Mouse (Mus musculus) thymus, postnatal 0 days (tissue): Measurements from ENCODE around the gene Rasgef1b. TPM values are rescaled to one million over a fixed set of nuclear protein-coding genes. Genes with fewer than 3 reads are reported as not detected.

Source experiments
- DNase-seq: peaks from one replicate; pipeline ENCODE4 v3.0.0-alpha.2; 2015; ENCODE audit warnings: low spot score
- polyA plus RNA-seq: library from polyadenylated mRNA; unstranded; fragments of >200 nt; fragmentation: Nextera tagmentation; extraction: Ambion mirVana; gene quantifications from 2 replicates; pipeline ENCODE4 v1.2.1, GENCODE M21; 2015

Gene Rasgef1b
- polyA plus RNA-seq, 1 experiment from 2014 or later = 12.0 TPM

DNA sequence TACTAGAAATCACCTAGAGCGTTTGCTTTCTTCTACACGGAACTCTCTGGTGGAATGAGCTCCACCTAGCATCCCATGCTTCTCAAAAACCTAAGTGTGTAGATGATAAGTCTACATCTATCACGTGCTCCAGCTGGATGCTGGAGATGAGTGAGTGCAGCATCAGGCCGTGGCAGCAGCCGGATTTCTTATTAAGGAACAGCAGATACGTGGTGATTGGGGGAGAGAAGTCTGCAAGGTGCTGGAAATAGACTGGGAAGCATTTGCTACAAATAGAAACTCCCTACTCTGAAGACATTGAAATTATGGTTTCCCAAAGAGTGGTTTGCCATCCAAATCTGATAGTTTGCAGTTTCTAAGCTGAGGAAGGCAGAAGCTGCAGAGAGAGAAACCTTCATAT is 269.9 kb downstream of the Rasgef1b start:
- no peak for DNase-seq

DNA sequence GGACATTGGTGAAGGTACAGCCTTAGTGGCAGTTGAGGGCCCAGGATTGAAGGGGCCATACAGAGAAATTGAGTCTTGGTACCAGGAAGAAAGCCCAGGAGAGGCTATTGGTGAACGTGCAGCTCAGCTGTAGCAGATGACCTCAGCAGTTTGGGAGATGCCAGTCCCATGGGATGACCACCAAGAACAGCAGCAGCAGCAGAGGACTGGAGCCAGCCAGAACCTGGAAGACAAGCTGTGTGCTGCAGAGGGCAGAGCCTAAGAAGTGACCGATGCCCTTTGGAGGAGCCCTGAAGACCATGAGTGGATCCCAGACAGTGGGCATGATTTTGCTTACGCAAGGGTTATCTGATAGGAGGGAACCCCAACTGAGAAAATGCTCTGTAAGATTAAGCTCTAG is 271.6 kb downstream of the Rasgef1b start:
- no peak for DNase-seq

DNA sequence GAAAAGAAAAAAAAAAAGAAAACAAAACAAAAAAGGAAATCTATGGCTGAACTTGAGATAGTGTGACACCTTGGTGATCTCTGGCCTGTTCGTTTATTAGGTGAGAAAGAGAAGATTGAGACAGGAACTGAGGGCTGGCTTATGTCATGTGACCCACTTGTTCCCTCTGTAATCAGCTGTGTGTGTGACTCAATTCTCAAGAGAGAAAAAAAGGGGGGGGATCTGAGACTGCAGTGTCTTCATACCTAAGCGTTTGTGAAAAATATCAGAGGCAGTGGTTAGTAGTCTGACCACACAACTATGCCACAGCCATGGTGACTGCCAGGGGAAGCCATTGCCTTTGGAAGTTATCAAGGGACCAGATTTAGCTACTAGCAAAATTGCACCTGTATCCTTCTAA is 276.9 kb downstream of the Rasgef1b start:
- no peak for DNase-seq

DNA sequence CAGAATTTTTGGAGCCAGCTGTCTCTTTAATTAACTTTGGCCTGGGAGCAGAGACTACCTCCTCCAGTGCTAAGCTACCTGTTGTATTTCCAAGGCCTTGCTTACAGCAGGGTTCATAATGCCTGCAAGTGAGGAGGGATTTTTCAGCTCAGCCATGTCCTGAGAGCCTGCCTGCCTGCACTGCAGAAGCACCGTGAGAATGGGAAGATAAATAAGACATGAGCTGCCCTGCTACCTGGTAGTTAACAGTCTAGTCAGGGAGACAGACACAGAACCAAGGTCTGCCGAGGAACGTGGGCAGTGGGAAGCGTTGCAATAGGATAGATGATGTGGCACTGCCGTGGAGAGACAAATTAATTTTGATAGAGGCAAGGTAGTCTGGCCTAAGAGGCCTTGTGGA is 277.4 kb downstream of the Rasgef1b start:
- DNase-seq = no peak

DNA sequence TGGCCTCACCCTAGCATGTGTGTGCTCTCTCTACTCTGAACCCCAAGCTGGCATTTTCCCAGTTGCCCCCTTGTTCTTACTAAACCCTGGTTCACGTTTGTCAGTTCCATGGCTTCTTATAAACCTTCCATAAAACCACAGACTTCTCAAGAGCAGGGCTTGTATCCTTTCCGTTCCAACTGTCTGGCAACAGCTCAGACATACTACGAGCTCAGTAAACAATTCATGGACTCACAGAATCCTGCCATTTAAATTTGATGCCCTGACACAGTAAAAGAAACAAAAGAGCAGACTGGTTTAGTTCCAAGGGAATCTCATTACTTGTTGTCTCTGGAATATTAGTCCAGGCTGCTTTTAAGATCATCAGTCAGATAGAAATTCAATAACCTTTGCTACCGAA is 277.9 kb downstream of the Rasgef1b start:
- DNase-seq = no peak

DNA sequence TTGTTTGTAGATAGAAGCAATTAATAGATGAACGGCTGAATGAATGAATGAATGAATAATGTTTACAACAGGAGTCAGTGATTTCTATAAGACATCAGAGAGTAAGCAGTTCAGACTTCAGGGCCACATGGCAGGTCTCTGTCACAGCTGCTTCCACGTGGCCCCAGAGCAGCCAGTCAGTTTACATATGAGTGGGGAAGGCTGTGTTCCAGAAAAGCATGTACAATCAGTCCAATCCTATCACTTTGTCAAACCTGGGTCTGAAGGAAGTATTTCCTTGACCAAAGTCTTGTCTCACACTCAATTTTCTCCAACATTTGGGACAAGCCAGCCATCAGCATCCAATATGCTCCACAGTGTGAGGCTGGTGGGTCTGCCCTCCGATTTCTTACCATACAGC is 278.4 kb downstream of the Rasgef1b start:
- DNase-seq = no peak

DNA sequence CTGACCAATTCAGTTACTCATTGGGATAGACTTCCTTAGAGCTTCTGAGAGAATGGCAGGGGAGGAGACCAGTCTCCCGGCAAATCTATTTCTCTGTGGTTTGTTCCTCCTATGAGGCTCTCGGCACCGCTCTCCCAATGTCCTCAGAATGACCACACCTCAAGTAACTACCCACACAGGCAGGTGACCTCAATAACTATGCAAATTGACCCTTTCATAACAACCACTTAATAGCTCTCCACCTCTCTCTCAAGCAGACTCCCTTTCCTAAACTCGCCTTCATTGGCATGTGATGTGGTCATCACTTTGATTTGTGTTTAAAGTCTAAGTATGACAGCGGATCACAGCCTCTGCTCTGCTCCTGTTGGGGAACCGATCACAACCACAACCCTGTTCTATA is 281.4 kb downstream of the Rasgef1b start:
- DNase-seq = no peak

DNA sequence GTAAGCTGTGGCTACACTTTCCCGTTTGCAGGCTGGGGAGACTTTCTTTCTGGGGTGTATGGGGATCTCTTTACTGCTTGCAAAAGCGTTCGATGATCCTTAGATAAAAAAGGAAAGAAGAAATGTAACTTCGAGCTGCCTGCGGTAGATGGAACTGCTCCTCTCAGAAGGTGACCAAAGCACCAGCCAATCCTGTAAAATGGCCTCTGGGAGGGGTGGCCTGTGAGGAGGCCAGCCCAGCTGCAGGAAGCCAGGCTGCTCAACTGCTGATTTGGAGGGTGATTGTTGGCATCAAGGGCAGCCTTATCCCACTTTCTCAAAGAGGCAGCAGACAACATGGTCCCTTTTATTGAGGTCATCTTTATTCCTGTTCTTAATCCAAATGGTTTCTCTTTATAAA is 283.6 kb downstream of the Rasgef1b start:
- no peak for DNase-seq

DNA sequence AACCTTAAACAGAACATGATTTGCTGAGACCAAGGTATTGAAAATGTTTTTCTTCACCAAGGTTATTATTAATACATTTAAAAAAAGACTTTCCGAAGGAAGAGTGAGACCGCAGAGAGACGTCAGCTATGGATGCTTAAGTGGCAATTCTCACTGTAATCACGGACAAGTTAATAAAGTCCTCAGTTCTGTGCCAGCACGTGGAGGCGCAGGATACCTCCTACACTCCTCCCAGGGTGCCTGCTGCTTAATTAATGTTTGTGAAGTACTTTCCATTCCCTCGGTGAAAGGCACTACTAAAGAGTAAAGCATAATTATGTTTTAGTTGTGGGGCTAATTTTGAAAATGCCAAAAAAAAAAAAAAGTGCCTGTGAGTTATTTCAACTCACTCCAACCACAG is 284.1 kb downstream of the Rasgef1b start:
- no peak for DNase-seq

DNA sequence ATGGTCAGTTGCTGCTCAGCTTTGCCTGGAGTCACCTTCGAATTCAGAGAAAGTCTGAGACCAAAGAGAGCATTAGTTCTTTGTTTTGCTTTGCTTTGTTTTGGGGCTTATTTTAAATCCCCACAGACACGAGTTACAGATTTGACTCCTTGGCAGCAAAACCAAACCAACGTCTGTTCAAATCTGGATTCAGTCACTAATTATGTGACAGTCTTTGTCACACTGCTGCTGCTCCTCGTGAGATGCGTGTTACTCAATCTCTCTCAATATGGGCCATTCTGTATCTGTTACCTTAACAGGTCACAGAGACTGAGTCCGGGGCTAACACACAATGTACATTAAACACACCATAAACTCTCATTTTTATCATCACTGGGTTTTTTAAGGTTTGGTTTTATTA is 288.8 kb downstream of the Rasgef1b start:
- no peak for DNase-seq

DNA sequence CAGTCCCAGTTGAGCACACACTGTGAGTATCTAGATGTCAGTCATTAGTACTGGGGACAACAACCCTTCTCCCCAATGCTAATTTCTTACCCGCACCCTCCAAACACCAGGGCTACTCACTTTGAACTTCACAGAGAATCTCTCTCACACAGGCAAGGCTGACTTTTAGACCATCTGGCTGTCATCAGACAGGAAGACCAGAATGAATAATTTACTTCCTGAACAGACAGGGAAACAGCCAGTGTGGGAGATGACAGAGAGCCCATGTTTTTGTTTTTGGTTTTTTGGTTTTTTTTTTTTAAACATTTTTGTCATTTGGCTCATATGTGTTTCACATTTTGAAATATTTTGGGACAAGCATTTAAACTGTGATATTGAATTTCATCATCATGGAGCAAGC is 290.3 kb downstream of the Rasgef1b start:
- DNase-seq = no peak

DNA sequence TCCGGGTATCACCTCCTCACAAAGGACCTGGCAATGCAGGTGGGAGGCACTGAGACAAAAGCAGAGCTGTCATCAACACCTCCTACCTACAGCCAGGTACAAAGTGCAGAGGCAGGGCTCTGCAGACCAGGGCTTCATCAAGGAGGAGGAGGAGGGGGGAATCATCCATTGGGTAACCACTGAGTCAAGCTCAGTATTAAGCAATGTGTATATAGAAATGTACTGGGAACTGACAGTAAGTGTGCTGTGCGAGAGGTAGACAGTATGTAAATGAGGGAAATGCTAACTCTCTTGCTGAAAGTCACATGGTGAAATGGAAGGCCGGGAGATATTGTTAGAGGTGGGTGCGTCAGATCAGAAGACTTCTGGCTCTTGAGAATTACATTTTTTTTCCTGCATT is 294.6 kb downstream of the Rasgef1b start:
- no peak for DNase-seq

DNA sequence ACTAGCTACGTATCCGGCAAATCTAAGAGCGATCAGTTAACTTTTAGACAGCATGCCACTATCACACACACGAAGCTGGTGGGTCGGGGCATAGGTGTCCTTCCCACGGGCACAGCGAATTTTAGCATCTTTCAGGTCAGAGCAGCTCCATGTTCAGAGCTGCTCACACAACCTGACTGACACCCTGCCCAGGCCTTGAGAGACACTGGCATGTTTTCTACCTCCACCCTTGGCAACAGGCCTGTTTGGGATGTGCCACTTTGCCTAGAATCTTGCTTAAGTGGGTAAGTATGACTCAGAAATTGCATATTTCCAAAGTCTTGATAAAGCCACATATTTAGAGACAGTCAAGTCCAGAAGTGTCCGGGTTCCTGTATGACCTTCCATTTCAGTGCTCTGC is 296.4 kb downstream of the Rasgef1b start:
- DNase-seq = no peak

DNA sequence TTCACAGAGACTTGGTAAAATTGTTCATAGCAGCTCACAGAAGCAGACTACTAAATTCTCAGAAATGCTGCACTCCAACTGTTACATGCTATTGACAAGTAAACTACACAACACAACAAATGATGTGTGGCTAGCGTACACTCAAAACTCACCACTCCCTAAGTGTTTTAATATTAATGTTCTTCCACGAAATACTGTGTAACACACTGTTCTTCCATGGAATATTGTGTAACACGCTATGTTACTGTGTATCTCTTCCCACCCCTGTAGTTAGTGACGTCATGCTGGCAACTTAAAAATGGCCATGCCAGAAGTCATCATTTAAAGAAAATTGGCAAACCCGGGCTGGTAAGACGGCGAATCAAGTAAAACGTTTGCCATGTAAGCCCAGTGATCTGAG is 299.6 kb downstream of the Rasgef1b start:
- DNase-seq = no peak

DNA sequence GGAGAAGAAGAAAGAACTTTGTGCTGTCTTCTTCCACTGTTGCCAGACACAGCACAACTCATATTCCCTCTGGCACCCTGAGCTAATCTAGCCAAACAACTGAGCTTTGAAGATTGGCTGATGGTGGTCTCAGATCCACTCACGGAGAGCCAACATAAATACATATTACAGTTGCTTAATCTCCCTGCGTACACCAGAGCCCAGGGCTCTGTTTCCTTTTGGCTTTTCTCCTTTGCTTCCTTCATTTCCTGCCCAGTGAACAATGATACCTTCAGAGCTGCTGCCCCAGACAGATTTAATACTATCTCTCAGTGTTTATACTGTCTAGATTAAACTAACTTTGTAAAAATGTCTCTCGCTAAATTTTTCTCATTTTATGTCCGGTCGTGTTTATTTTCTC is 300.2 kb downstream of the Rasgef1b start:
- no peak for DNase-seq

DNA sequence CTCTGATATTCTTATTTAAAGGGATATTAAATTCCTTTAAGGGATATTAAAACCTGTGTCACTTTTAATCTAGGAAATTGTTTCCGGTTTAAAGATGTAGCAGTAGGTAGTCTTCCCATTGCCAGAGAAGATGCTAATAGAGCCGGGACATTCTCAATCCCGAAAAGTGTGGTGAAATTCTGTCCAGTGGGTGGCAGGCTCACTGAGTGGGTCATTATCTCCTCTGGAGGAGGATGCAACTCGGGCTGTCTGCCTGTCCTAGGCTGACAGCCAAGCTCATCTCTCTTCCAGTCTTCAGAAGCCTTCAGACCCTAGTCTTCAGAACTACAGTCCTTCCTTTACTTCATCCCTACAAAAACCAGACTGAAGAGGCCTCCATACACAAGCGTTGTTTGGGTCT is 305.6 kb downstream of the Rasgef1b start:
- DNase-seq = no peak

DNA sequence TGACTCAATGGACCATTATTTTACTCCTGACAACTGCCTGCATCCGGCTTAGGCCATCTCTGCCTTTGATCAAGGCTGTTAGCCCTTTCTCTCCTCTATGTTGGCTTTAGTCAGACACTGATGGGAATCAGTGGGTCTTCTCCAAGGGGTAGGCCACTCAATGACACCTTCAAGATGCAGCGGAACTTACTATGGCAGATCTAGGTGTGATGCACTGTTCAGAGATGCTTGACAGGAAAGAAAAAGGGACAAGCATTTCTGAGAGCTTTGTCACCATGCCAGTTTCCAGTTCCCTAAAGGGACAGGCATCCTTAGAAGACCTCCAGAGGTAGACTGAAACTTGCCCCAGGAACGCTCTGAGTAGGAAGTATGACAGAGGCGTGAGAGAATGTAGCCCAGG is 306.0 kb downstream of the Rasgef1b start:
- DNase-seq = no peak

DNA sequence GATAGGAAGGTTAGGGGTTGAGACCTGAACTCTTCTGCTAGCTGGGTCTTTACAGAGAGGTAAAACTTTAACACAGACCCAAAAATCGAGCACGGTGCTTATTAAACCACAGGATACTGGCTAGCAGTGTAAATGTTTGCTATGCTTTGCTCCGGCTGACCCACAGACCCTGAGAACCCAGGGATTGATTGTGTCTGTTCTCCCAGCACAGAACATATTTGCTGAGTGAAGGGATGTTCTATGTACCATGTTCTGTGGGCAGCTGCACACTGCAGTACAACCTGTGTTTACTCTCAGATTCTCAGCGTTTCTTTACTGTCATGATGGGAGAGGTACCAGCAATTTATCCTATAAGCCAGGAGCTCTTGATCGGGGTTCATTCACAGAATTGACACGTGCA is 306.8 kb downstream of the Rasgef1b start:
- DNase-seq = no peak

DNA sequence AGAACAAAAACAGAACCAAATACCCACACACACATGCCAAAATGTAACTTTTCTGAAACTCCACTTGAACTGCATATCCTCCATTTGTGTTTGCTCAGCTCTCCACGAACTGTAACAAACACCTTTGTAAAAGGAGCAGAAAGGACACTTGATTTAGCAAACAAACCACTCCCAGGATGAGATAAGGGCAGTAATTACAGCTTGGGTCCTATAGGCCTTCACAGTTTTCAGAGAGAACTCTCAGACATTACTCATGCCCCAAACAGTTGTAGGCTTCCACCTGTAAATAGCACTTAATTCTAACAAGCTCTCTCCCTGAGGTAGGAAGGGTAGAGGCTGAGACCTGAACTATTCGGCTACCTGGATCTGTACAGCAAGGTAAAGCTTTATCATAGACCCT is 309.0 kb downstream of the Rasgef1b start:
- no peak for DNase-seq

DNA sequence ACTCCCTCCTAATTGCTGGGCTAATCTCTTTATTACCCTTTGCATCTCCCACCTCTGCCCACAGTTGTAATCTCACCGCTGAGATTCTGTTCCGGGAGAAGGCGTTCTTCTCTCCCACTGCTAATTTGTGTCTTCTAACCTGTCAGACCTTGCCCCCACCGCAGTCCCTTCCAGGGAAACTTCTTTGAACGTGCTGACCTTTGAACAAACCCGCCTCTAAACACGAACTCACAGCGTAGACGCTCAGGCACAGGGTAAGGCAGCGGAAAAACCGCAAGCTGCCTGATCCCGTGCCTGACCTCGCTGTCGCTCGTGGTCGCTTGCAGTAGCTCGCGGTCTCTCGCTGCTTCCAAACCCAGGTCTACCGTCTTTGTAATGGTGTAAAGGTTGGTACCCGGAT is 312.0 kb downstream of the Rasgef1b start:
- DNase-seq = no peak

DNA sequence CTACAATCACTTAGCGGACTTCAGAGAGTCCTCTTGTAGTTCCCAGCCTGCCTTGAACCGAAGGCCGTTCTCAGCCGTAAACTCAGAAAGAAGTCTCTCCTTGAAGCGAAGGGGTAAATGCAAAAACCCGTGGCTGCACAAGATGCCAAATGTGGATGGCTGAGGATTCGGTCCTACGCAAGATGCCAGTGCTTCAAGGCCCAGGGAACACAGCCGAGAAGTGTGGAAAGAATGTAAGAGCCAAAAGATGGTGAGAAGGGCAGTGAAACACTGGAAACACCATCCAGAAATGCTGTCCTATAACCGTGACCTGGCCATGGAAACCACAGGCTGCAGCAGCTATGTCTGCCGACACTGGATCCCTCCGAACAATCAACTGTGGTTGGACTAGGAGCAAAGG is 313.2 kb downstream of the Rasgef1b start:
- DNase-seq = no peak

DNA sequence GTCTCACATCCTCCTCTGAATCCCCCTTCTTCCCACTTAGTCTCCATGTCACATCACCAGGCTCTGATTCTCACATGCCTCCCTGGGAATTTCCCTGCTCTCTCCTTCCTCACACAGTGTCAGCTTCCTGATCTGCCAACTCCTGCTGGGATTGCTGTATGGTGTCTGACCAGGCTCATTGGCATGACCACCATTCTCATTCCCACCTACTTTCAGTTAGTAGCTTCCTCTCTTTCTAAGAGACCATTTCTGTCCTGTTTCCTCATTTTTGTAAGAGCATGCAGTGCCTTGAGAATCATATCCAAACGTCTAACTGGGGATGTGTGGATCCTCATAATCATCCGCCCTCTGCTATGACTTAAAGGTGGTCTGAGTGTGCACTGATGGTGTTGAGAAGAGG is 313.8 kb downstream of the Rasgef1b start:
- no peak for DNase-seq

DNA sequence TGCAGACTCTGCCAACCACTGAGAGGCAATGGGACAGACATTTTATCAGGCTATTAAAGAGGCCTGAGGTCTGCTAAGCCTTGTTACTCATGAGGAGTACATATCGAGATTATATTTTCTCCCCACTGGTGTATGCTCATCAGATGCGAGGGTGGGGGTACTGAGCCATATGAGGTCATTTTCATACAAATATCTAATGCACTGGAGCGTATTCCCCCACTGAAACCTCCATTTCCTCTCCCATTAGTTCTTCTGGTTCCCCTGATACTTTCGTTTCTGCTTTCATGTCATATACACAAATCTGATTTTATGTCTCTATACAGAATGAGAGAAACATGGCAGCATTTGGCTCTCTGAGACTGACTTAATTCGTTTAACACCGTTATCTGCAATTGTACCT is 314.6 kb downstream of the Rasgef1b start:
- no peak for DNase-seq

DNA sequence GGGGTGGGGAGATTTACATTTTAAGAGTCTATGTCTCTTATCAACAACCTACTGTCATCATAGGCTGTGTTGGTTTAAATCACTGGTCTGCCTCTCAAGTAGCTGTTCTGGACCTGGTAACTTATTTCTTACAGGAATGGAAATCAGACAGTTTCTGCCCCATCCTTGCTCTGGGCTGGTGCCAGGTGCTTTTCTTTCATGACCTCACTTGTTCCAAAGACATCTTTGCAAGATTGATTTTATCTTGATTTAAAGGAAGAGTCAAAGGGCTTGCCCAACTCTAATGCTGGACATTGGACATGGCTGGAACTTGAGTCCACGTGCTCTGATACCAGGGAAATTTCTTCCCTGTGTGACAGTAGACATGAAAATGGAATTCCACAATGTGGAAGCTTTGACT is 315.0 kb downstream of the Rasgef1b start:
- no peak for DNase-seq

DNA sequence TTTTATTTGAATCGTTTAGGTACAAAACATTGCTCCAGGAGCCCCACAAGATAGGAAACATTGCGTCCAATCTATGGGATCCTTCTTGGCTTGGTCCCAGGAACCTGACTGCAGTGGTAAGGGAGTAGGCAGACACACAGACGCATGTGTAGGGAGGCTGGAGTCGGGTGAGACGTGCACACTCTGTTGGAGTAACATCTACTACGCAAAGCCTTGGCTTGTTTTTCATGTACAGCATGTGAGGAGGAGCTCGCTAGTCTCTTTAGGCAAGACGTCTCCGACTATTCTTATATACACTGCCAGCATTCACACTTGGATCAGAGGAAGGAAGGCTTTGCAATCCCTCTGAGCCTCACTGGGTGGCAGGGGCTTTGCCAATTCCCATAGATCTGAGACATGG is 315.5 kb downstream of the Rasgef1b start:
- DNase-seq = no peak
